Mouse (Mus musculus) fat pad, adult 2 months (tissue): ENCODE data around the gene Rxra.

Source experiments
- DNase-seq: peaks from one replicate; pipeline ENCODE4 v3.0.0-alpha.2; 2011; ENCODE audit warnings: low read depth, low spot score; ENCODE audit errors: extremely low read depth

The Rxra gene

DNA sequence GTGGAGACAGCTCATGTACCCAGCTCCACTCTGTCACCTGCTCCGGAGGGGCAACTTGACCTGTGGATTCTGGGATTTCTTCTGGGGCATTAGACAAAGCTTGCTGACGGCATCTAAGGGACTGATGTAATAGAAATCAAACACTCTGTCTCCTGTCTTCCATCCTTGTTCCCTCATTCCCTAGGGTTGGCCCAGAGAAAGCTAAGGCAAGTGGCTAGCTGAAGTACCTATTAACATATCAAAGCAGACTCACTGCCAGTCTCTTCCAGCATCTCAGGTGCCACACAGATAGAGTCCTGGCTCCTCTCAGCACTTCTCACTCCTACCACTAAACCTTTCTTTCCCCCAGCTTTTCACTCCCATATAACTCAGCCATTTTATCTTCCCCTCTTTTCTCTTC lies 124.8 kb downstream of the Rxra start:
- no peak for DNase-seq

DNA sequence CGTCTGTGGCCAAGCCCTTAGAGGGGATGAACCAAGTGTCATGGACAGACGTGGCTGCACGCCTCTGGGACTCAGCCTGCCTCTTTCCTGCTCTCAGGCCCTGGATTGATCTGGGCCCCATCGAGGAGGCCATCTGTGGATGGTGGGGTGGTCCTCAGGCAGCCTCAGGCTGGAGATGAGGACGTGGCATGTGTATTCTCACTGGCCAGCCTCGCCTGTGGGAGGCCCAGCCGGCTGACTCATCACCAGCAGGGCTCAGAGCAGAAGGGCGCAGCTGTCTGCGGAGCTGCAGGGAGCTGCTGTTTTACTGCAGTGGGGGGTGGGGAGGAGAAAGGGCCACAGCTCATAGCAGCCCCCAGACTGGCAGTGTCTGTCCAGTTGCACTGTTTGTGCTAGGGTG lies 126.3 kb downstream of the Rxra start:
- no peak for DNase-seq

DNA sequence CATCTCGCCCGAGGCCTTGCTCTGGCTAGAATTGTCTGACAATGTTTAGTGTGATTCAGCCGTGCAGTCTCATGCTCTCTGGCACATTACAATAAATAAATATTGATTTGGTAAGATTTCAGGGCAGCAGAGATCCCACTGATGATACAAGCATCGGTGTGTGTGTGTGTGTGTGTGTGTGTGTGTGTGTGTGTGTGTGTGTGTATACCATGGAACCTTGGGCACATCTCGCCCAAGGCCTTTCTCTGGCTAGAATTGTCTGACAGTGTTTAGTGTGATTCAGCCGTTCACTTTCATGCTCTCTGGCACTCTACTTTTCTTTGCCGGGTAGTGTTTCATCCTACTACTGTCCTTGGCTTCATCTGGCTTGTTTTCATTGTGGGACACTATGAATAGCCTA lies 130.5 kb downstream of the Rxra start:
- no peak for DNase-seq

DNA sequence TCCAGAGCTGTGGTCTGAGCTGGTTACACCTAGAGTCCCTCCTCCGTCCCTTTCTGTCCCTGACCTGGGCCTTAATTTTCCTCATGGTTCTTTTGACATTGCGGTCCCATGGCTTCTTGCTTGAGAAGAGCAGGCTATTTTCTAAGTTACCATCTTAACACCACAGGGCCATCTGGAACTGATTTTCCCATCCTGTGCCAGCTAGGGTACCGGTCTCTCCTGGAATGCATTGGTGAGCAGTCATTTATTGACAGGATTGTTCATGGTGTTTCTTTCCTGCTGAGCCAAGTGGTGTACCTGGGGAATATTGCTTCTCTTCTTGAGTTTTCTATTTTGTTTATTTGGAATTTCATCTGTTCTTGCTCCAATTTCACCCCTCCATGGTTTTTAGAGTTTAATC lies 131.4 kb downstream of the Rxra start:
- DNase-seq, result no peak

DNA sequence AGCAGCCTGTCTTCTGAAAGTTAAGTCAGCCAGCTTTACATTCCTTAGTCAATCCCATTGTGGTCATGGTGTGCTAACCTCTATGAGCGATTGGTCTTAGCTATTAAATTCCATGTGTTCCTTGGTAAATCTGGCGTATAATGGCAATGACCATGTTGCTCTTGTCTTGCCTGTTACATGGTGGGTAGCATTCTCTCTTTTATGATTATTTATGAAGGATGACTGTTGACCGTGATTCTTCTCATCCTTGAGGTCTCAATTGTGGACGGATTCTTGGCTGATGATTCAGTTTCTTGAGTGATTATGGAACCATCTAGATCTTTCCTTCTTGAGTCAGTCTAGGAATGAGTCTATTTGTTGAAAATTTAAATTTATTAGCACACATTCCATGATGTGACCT lies 133.7 kb downstream of the Rxra start:
- DNase-seq, result no peak
